Mouse (Mus musculus) bone marrow, adult 2 months (tissue): ENCODE measurements at regions not wholly inside any gene's neighbourhood (a gene's known extent, or its start where the extent isn't known, plus 50 kb on each side); places are given as distances from the start of the nearest gene placed in this dataset.

Experiments used
- CTCF ChIP-seq: fragments of 200-500 bp; IDR thresholded peaks from 2 replicates; pipeline ENCODE4 v1.5.1; 2011; ENCODE audit warnings: low read length, control low read depth; ENCODE audit not compliant: control insufficient read depth, insufficient read depth
- POLR2A ChIP-seq: fragments of 200-500 bp; IDR thresholded peaks from 2 replicates; pipeline ENCODE4 v1.6.1; 2011; ENCODE audit warnings: low read depth, mild to moderate bottlenecking, control low read depth, low read length, borderline replicate concordance; ENCODE audit not compliant: control insufficient read depth

DNA sequence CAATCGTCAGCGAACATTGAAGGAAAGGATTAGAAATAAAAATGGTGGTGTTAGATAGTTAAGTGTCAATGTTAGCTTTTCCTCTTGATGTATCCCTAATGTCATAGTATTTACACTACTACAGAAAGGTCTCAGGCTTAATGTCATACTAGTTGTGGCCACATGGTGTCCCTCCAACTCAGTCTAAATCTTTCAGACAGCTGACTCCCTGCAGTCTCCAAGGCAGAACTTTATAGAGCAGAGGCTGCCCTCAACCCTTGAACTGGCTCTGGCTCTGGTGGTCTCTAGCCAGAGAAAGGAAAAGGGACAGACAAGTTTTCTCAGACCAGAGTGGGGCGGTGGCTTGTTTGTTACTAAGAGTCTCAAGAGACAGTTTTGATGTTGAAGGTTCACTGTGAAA is 99.5 kb upstream of the Eif4g2 start:
- TF ChIP-seq CTCF (no peak), POLR2A (no peak)
